Mouse (Mus musculus) CH12.LX (cell line): ENCODE measurements around the gene Brf1. TPM values are rescaled to one million over a fixed set of nuclear protein-coding genes. Genes with fewer than 3 reads are reported as not detected.

ENCODE experiments used
- DNase-seq: peaks from one replicate; pipeline ENCODE4 v3.0.0-alpha.2; 2013; ENCODE audit errors: extremely low read depth
- H3K27ac ChIP-seq: 2 replicates; pipeline ENCODE4 v1.5.1; 2012; ENCODE audit warnings: low read depth, mild to moderate bottlenecking, control low read depth, moderate library complexity; ENCODE audit not compliant: insufficient read depth
- H3K27me3 ChIP-seq: replicated peaks from 2 replicates; pipeline ENCODE3; 2012; ENCODE audit warnings: inconsistent platforms
- H3K36me3 ChIP-seq, 2 experiments: replicated peaks in 1 of 2; 2 replicates each; pipeline versions ENCODE3 to v1.6.1; 2012; ENCODE audit warnings: inconsistent platforms in 1 of 2, low read length in 1 of 2, mild to moderate bottlenecking in 1 of 2, mixed read lengths in 1 of 2, moderate library complexity in 1 of 2; ENCODE audit not compliant: control insufficient read depth in 1 of 2, insufficient read depth in 1 of 2
- H3K4me1 ChIP-seq, 2 experiments: 2 replicates each; pipeline ENCODE4 v1.6.1; 2012; ENCODE audit warnings: inconsistent platforms in 1 of 2, moderate library complexity in 1 of 2; ENCODE audit not compliant: insufficient read depth in 2 of 2, control insufficient read depth in 1 of 2
- H3K4me2 ChIP-seq: 2 replicates; pipeline ENCODE4 v1.6.1; 2012; ENCODE audit warnings: low read depth, mild to moderate bottlenecking, control low read depth; ENCODE audit not compliant: poor library complexity, insufficient read depth, severe bottlenecking
- H3K4me3 ChIP-seq, 3 experiments: fragments of 150-350 bp in 1 of 3; sonication (generic) in 1 of 3; replicated peaks in 1 of 3; 2 replicates each; pipeline versions ENCODE3 to v1.5.1; 2011 to 2012; ENCODE audit warnings: low read depth in 2 of 3, low read length in 2 of 3, mild to moderate bottlenecking in 2 of 3, moderate library complexity in 2 of 3, control low read depth in 1 of 3, improper control_type of control experiment in 1 of 3, inconsistent platforms in 1 of 3, mixed read lengths in 1 of 3; ENCODE audit not compliant: poor library complexity in 1 of 3
- H3K79me2 ChIP-seq: replicated peaks from 2 replicates; pipeline ENCODE4 v1.6.1; 2012; ENCODE audit warnings: mild to moderate bottlenecking, moderate library complexity; ENCODE audit not compliant: control insufficient read depth, poor library complexity, insufficient read depth, severe bottlenecking; ENCODE audit errors: extremely low read depth
- H3K9ac ChIP-seq: 2 replicates; pipeline ENCODE4 v1.6.1; 2012; ENCODE audit warnings: low read depth, mild to moderate bottlenecking, control low read depth, moderate library complexity; ENCODE audit not compliant: insufficient read depth
- H3K9me3 ChIP-seq: replicated peaks from 2 replicates; pipeline ENCODE3; 2012; ENCODE audit warnings: low read length, inconsistent platforms, mixed read lengths
- BHLHE40 ChIP-seq: IDR thresholded peaks from 2 replicates; pipeline ENCODE4 v1.6.1; 2011; ENCODE audit warnings: mild to moderate bottlenecking, low read depth, low read length, improper control_type of control experiment
- CHD1 ChIP-seq: IDR thresholded peaks from 2 replicates; pipeline ENCODE4 v1.6.1; 2012; ENCODE audit warnings: low read depth, low read length, improper control_type of control experiment, inconsistent platforms
- EP300 ChIP-seq: IDR thresholded peaks from 2 replicates; pipeline ENCODE4 v1.6.1; 2011; ENCODE audit warnings: low read length, improper control_type of control experiment
- ETS1 ChIP-seq: conservative IDR thresholded peaks from 2 replicates; pipeline ENCODE4 v1.6.1; 2012; ENCODE audit warnings: low read depth, mild to moderate bottlenecking, inconsistent platforms, low read length, improper control_type of control experiment, moderate library complexity
- GABPA ChIP-seq: IDR thresholded peaks from 2 replicates; pipeline ENCODE4 v1.6.1; 2012; ENCODE audit warnings: low read depth, low read length, improper control_type of control experiment, inconsistent platforms; ENCODE audit not compliant: insufficient replicate concordance
- JUN ChIP-seq: IDR thresholded peaks from 2 replicates; pipeline ENCODE4 v1.6.1; 2011; ENCODE audit warnings: low read depth, mild to moderate bottlenecking, low read length, improper control_type of control experiment, moderate library complexity; ENCODE audit not compliant: insufficient read depth
- MAX ChIP-seq: IDR thresholded peaks from 2 replicates; pipeline ENCODE4 v1.6.1; 2011; ENCODE audit warnings: low read length, improper control_type of control experiment
- MAZ ChIP-seq: IDR thresholded peaks from 2 replicates; pipeline ENCODE4 v1.6.1; 2012; ENCODE audit warnings: low read depth, mild to moderate bottlenecking, inconsistent platforms, low read length, improper control_type of control experiment, moderate library complexity
- MXI1 ChIP-seq: IDR thresholded peaks from 2 replicates; pipeline ENCODE4 v1.6.1; 2011; ENCODE audit warnings: mild to moderate bottlenecking, low read depth, low read length, improper control_type of control experiment
- MYC ChIP-seq: IDR thresholded peaks from 2 replicates; pipeline ENCODE4 v1.6.1; 2011; ENCODE audit warnings: low read depth, mild to moderate bottlenecking, improper control_type of control experiment, low read length
- NELFE ChIP-seq: IDR thresholded peaks from 2 replicates; pipeline ENCODE4 v1.6.1; 2011; ENCODE audit warnings: low read depth, low read length, improper control_type of control experiment
- POLR2A ChIP-seq: IDR thresholded peaks from 2 replicates; pipeline ENCODE4 v1.6.1; 2011; ENCODE audit warnings: low read depth, mild to moderate bottlenecking, improper control_type of control experiment, low read length
- POLR2AphosphoS2 ChIP-seq: IDR thresholded peaks from 2 replicates; pipeline ENCODE4 v1.6.1; 2011; ENCODE audit warnings: low read depth, low read length, improper control_type of control experiment
- SIN3A ChIP-seq: IDR thresholded peaks from 2 replicates; pipeline ENCODE4 v1.6.1; 2012; ENCODE audit warnings: low read length, improper control_type of control experiment, inconsistent platforms
- USF1 ChIP-seq: IDR thresholded peaks from 2 replicates; pipeline ENCODE4 v1.6.1; 2014; ENCODE audit warnings: low read depth, mild to moderate bottlenecking, inconsistent platforms, low read length, improper control_type of control experiment
- ZC3H11A ChIP-seq: IDR thresholded peaks from 2 replicates; pipeline ENCODE4 v1.6.1; 2012; ENCODE audit warnings: low read depth, mild to moderate bottlenecking, inconsistent platforms, low read length, improper control_type of control experiment
- ZKSCAN1 ChIP-seq: IDR thresholded peaks from 2 replicates; pipeline ENCODE4 v1.6.1; 2012; ENCODE audit warnings: low read depth, inconsistent platforms, low read length, improper control_type of control experiment, borderline replicate concordance
- ZMIZ1 ChIP-seq: IDR thresholded peaks from 2 replicates; pipeline ENCODE4 v1.6.1; 2012; ENCODE audit warnings: low read depth, mild to moderate bottlenecking, inconsistent platforms, low read length, improper control_type of control experiment
- dilution Hi-C: fragments of 300-500 bp; cut with MboI; formaldehyde crosslinking; loops from 2 replicates; pipeline ENCODE4 v1.14.3; 2020; ENCODE audit warnings: low sequenced_read_pairs; ENCODE audit not compliant: extremely low pct_unique_long_range_greater_than_20kb, extremely low pct_ligation_motif_present
- in situ Hi-C: fragments of 300-500 bp; cut with MboI; formaldehyde crosslinking; loops from 3 replicates; pipeline ENCODE4 v1.14.3; 2019; ENCODE audit warnings: low sequenced_read_pairs, low pct_ligation_motif_present, low pct_unique_long_range_greater_than_20kb, mixed read lengths
- polyA plus RNA-seq: library from polyadenylated mRNA; unstranded; fragments of >175 nt; gene quantifications from 2 replicates; pipeline ENCODE4 v1.2.1, GENCODE M21; 2012; ENCODE audit warnings: low read depth; ENCODE audit not compliant: insufficient read length
- total RNA-seq, 2 experiments: library from RNA; depleted of rRNA; stranded (reverse); fragments of 300-350 nt in 1 of 2; fragments of >200 nt in 1 of 2; gene quantifications; 2 replicates each; pipeline ENCODE4 v1.2.3; 2012 to 2014

Gene Brf1
- total and polyA plus RNA-seq, 3 experiments, result 15.9 to 31.2 (median 29.6) TPM

GRCm38 (mm10) chr12:112914527-112914926 lies 86.0 kb downstream of the Brf1 start:
- no peak overlapping the region for H3K4me3 ChIP-seq
- dilution Hi-C loops, result no loop called here
- peaks cover 8 to 17% of the 10 kb centered on the region in 2 experiments; a peak in 3 of 4 replicates for H3K4me1 ChIP-seq
- H3K9ac ChIP-seq, result no peak overlapping the region
- no peak overlapping the region for H3K27ac ChIP-seq
- H3K79me2 ChIP-seq, result no peaks in the 10 kb centered on the region
- H3K9me3 ChIP-seq, result no peaks in the 10 kb centered on the region
- in situ Hi-C loops, result no loop called here
- no peak overlapping the region for H3K4me2 ChIP-seq
- H3K27me3 ChIP-seq, result peaks cover 25% of the 10 kb centered on the region
- no peak for TF ChIP-seq CHD1
- TF ChIP-seq POLR2A, result no peak
- H3K36me3 ChIP-seq, result peaks cover 0 to 2% of the 10 kb centered on the region in 2 experiments
- no peak for DNase-seq

GRCm38 (mm10) chr12:112912951-112913745 lies 87.4 kb downstream of the Brf1 start:
- Histone ChIP-seq H3K79me2 (no peaks in the 10 kb centered on the region), H3K9ac (no peak overlapping the region), H3K9me3 (no peaks in the 10 kb centered on the region), H3K27ac (no peak overlapping the region), H3K4me3 (no peak overlapping the region), H3K4me2 (no peak overlapping the region), H3K27me3 (peaks cover 15% of the 10 kb centered on the region), H3K4me1 (peaks cover 8 to 17% of the 10 kb centered on the region in 2 experiments; a peak in 3 of 4 replicates), H3K36me3 (peaks cover 0 to 2% of the 10 kb centered on the region in 2 experiments)
- dilution Hi-C loops, result no loop called here
- in situ Hi-C loops, result no loop called here
- no peak for DNase-seq
- TF ChIP-seq ZC3H11A (no peak), NELFE (no peak), MAX (no peak), ETS1 (no peak), BHLHE40 (no peak), MYC (no peak), ZKSCAN1 (no peak), MXI1 (no peak), POLR2AphosphoS2 (no peak), MAZ (no peak), GABPA (no peak), EP300 (no peak), USF1 (no peak), ZMIZ1 (no peak), JUN (no peak), SIN3A (no peak)
